In the genomic region with DNA sequence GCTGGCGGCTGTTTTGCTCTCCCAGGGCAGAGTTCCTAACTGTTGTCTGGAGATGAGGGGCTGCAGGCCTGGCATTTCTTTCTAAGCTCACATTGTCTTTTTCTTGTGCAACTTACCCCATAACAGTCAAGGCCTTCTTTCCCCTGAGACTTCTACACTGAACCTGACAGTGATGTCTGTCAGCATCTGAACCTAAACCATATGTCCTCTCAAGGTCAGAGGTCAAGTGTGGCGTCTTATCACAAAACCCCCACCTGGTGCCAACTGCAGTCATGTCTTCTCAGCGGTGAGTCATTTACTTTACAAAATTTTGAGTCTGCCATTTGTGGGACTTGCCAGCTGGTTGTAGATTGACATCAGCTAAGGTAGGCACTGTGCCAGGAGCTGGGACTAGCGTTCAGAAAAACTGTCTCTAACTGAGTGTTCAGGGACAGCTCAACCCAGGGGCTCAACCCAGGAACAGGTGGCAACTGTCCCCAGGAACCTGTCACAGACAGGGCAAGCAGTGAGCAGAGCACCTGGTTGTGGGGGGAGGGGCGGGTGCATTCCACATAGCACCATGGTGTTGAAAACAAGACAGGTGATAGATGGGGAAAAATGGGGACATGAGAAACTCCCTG, we compare ENCODE assay signal across 10 mouse cellular contexts.
DNase-seq lines count a peak whose midpoint lies in the region; ATAC-seq and TF ChIP-seq lines count a peak whose summit lies in the region.
"Had no signal": no experiment of that assay in that cellular context is flagged by ENCODE, and none has a peak within 500 bp of the region (broad histone marks: within the 10 kb centered on the region; RNA-seq: fewer than 3 reads in every experiment).

No protein-coding gene starts in this region.

- WGBS in midbrain, postnatal 0 days: 79% methylated on average over 5 of the region's 5 CpGs
- 78% methylated on average over 5 of the region's 5 CpGs for WGBS in midbrain, embryonic 15.5 days
- WGBS in midbrain, embryonic 14.5 days: 82% methylated on average over 5 of the region's 5 CpGs

- H3K4me1 ChIP-seq in midbrain, postnatal 0 days (ENCODE audit: insufficient read depth, low read length): no peaks in the 10 kb centered on the region
- H3K4me1 ChIP-seq in midbrain, embryonic 15.5 days: peaks cover 5% of the 10 kb centered on the region; the same call in 1 of the 2 replicates
- H3K4me1 ChIP-seq in midbrain, embryonic 14.5 days (ENCODE audit: control insufficient read depth, insufficient read depth, low read length): no peaks in the 10 kb centered on the region
- H3K4me1 ChIP-seq: stomach, embryonic 15.5 days had no signal

- no peak overlapping the region for H3K27ac ChIP-seq in midbrain, postnatal 0 days (ENCODE audit: low read depth, low read length)
- H3K27ac ChIP-seq in midbrain, embryonic 15.5 days: no peak overlapping the region
- no peak overlapping the region for H3K27ac ChIP-seq in midbrain, embryonic 14.5 days (replicated peaks; ENCODE audit: low read depth, low read length)
- H3K27ac ChIP-seq: heart, embryonic 13.5 days; stomach, embryonic 15.5 days had no signal

- H3K9ac ChIP-seq in midbrain, postnatal 0 days (replicated peaks; ENCODE audit: low read length, poor library complexity, severe bottlenecking): no peak overlapping the region
- no peak overlapping the region for H3K9ac ChIP-seq in midbrain, embryonic 15.5 days
- H3K9ac ChIP-seq in midbrain, embryonic 14.5 days (replicated peaks; ENCODE audit: low read length): no peak overlapping the region
- H3K9ac ChIP-seq: heart, embryonic 13.5 days; stomach, embryonic 15.5 days had no signal

- H3K4me2 ChIP-seq in midbrain, postnatal 0 days (ENCODE audit: low read depth, low read length, poor library complexity, severe bottlenecking): no peak overlapping the region
- H3K4me2 ChIP-seq in midbrain, embryonic 15.5 days: no peak overlapping the region
- H3K4me2 ChIP-seq in midbrain, embryonic 14.5 days (ENCODE audit: low read length): no peak overlapping the region
- H3K4me2 ChIP-seq: heart, embryonic 13.5 days; stomach, embryonic 15.5 days had no signal

- no peaks in the 10 kb centered on the region for H3K27me3 ChIP-seq in midbrain, postnatal 0 days (ENCODE audit: insufficient read depth, low read length)
- no peaks in the 10 kb centered on the region for H3K27me3 ChIP-seq in midbrain, embryonic 15.5 days (replicated peaks)
- no peaks in the 10 kb centered on the region for H3K27me3 ChIP-seq in midbrain, embryonic 14.5 days (ENCODE audit: control insufficient read depth, insufficient read depth, low read length)
- H3K27me3 ChIP-seq: heart, embryonic 13.5 days; stomach, embryonic 15.5 days had no signal

- H3K4me3 ChIP-seq in midbrain, postnatal 0 days (ENCODE audit: low read depth, low read length): no peak overlapping the region
- no peak overlapping the region for H3K4me3 ChIP-seq in midbrain, embryonic 15.5 days
- no peak overlapping the region for H3K4me3 ChIP-seq in midbrain, embryonic 14.5 days (replicated peaks; ENCODE audit: low read depth, low read length)
- H3K4me3 ChIP-seq: heart, embryonic 13.5 days; stomach, embryonic 15.5 days had no signal

- peaks cover 3% of the 10 kb centered on the region; the same call in 1 of the 2 replicates for H3K36me3 ChIP-seq in midbrain, postnatal 0 days (ENCODE audit: insufficient read depth, low read length)
- no peaks in the 10 kb centered on the region for H3K36me3 ChIP-seq in midbrain, embryonic 15.5 days (replicated peaks)
- no peaks in the 10 kb centered on the region for H3K36me3 ChIP-seq in midbrain, embryonic 14.5 days (ENCODE audit: control insufficient read depth, insufficient read depth, low read length)
- H3K36me3 ChIP-seq: heart, embryonic 13.5 days; stomach, embryonic 15.5 days had no signal

- no peak for ATAC-seq in midbrain, postnatal 0 days (ENCODE audit: low FRiP score)
- no peak for ATAC-seq in midbrain, embryonic 15.5 days (replicated peaks)
- ATAC-seq in midbrain, embryonic 14.5 days (ENCODE audit: low FRiP score, low TSS enrichment): no peak

- H3K9me3 ChIP-seq in midbrain, postnatal 0 days (ENCODE audit: low read length): no peaks in the 10 kb centered on the region
- H3K9me3 ChIP-seq in midbrain, embryonic 15.5 days: no peaks in the 10 kb centered on the region
- no peaks in the 10 kb centered on the region for H3K9me3 ChIP-seq in midbrain, embryonic 14.5 days (ENCODE audit: control insufficient read depth, low read length)
- H3K9me3 ChIP-seq: heart, embryonic 13.5 days; stomach, embryonic 15.5 days had no signal

- DNase-seq in frontal cortex, postnatal 36 days (ENCODE audit: low spot score in 2 of 2): peak; percentile 24
- DNase-seq in frontal cortex, postnatal 14 days (ENCODE audit: low spot score in 2 of 2): no peak
- peak; percentile 49 for DNase-seq in midbrain, postnatal 0 days (ENCODE audit: low spot score)
- peak; percentile 71 for DNase-seq in cerebellum, adult 9-10 months
- DNase-seq in right cerebral cortex, adult 2 months (ENCODE audit: low spot score in 2 of 2): peak; percentile 29 to 39
- no peak for DNase-seq in spleen, postnatal 10 days (ENCODE audit: low spot score in 2 of 2)
- DNase-seq in midbrain, embryonic 14.5 days: no peak

- TF ChIP-seq CTCF in midbrain, postnatal 0 days (IDR thresholded peaks at IDR 0.05): no peak

Comparison
In these comparisons a context has a peak if more than half of its experiments do, and no peak if none do; other contexts are left out.
1. DNase-seq: peak in frontal cortex, postnatal 36 days (2 of 2), midbrain, postnatal 0 days (single experiment), cerebellum, adult 9-10 months (single experiment) and right cerebral cortex, adult 2 months (2 of 2); none in frontal cortex, postnatal 14 days (0 of 2), spleen, postnatal 10 days (0 of 2) and midbrain, embryonic 14.5 days (single experiment).